21 mouse cellular contexts compared by ENCODE assay signal in genomic region chr14:86536341-86537027, GRCm38 (mm10).
"Had no signal": no experiment of that assay in that cellular context is flagged by ENCODE, and none has a peak within 500 bp of the region (broad histone marks: within the 10 kb centered on the region; RNA-seq: fewer than 3 reads in every experiment).

No protein-coding gene starts in this region.

- DNase-seq: kidney, adult 2 months; kidney, postnatal 25 days; layer of hippocampus, postnatal 36 days; liver, postnatal 0 days; lung, embryonic 14.5 days; right cerebral cortex, adult 18-20 months; right cerebral cortex, postnatal 14 days; right cerebral cortex, postnatal 4 days; thymus, postnatal 25 days had no signal

- H3K4me3 ChIP-seq: left cerebral cortex, adult 2 months; limb, embryonic 12.5 days; megakaryocyte, embryonic 14.5 days; midbrain, embryonic 10.5 days; midbrain, embryonic 13.5 days; neural tube, embryonic 12.5 days had no signal

- H3K4me1 ChIP-seq: limb, embryonic 12.5 days; midbrain, embryonic 10.5 days; midbrain, embryonic 13.5 days; neural tube, embryonic 12.5 days had no signal

- H3K9ac ChIP-seq: limb, embryonic 12.5 days; liver, embryonic 14.5 days; liver, postnatal 0 days; lung, embryonic 14.5 days; midbrain, embryonic 13.5 days; neural tube, embryonic 12.5 days had no signal

- ATAC-seq: intestine, postnatal 0 days; liver, postnatal 0 days; lung, postnatal 0 days; midbrain, embryonic 13.5 days; midbrain, embryonic 16.5 days had no signal

- H3K27ac ChIP-seq: kidney, postnatal 0 days; left cerebral cortex, adult 2 months; limb, embryonic 12.5 days; liver, embryonic 14.5 days; midbrain, embryonic 10.5 days; midbrain, embryonic 13.5 days; neural tube, embryonic 12.5 days; stomach, postnatal 0 days had no signal

- H3K27me3 ChIP-seq: limb, embryonic 12.5 days; megakaryocyte, embryonic 14.5 days; midbrain, embryonic 13.5 days; neural tube, embryonic 12.5 days had no signal

- H3K36me3 ChIP-seq: limb, embryonic 12.5 days; midbrain, embryonic 10.5 days; midbrain, embryonic 13.5 days; neural tube, embryonic 12.5 days had no signal

- H3K9me3 ChIP-seq: limb, embryonic 12.5 days; megakaryocyte, embryonic 14.5 days; midbrain, embryonic 10.5 days; midbrain, embryonic 13.5 days; neural tube, embryonic 12.5 days had no signal

- H3K4me2 ChIP-seq: limb, embryonic 12.5 days; lung, embryonic 14.5 days; midbrain, embryonic 13.5 days; neural tube, embryonic 12.5 days had no signal
